Mouse (Mus musculus): ENCODE results near the gene Dohh. TPM values are rescaled to one million over a fixed set of nuclear protein-coding genes. Genes with fewer than 3 reads are reported as not detected.
A peak's percentile ranks its signal among the peaks of the same experiment; 100 is the strongest.

Dohh gene
- polyA plus RNA-seq, 1 experiment from 2014 or later: 61.4 TPM

DNA sequence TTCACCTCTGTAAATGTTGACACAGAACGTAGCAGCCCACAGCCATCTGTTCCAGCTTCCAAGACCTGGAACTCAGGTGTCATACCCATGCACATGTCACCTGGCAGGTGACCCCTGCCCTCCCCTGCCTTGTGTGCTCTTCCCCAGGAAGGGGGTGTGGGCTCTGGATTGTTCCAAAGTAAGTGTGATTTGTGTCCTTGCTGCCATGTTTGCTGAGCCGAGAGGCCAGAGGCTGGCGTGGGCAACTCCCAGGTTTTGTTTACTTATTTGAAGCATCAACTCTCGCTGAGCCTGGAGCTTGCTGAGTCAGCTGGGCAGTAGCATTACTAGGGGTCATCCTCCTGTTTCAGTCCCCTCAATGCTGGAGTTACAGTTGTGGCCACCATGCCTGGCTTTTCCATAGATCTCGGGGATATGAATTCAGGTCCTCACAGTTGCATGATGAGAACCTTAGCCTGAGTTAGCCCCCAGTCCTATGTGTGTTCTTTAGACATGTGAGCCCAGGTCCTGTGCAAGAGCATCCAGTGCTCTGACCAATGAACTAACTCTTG is 4.4 kb downstream of the Dohh start, which contains the start of gene Gm48552:
Gm48552 (plus strand) TSS at position 501 of the 551 bp plus-strand sequence.
- 84% methylated on average over 5 of the region's 5 CpGs for WGBS
- Histone ChIP-seq H3K9ac (ENCODE audit: low read depth, low read length) (0 out of 2 replicates have a peak within 1 kb of the TSS, but pooled peaks have one; percentile 5), H3K4me1 (ENCODE audit: control insufficient read depth, insufficient read depth, low read length) (peaks cover 19% of the 10 kb centered on the region), H3K36me3 (ENCODE audit: control insufficient read depth, insufficient read depth, low read length) (peaks cover 36% of the 10 kb centered on the region), H3K9me3 (ENCODE audit: control insufficient read depth, low read length) (no peaks in the 10 kb centered on the region), H3K4me3 (ENCODE audit: low read depth, low read length) (no peak within 1 kb of the TSS), H3K27ac (replicated peaks; ENCODE audit: low read depth, low read length) (no peak within 1 kb of the TSS), H3K27me3 (replicated peaks; ENCODE audit: control insufficient read depth, insufficient read depth, low read length) (no peaks in the 10 kb centered on the region), H3K4me2 (ENCODE audit: low read depth, low read length) (no peak within 1 kb of the TSS)
- DNase-seq (ENCODE audit: low spot score) (no peak), ATAC-seq (ENCODE audit: low read depth) (no peak)

DNA sequence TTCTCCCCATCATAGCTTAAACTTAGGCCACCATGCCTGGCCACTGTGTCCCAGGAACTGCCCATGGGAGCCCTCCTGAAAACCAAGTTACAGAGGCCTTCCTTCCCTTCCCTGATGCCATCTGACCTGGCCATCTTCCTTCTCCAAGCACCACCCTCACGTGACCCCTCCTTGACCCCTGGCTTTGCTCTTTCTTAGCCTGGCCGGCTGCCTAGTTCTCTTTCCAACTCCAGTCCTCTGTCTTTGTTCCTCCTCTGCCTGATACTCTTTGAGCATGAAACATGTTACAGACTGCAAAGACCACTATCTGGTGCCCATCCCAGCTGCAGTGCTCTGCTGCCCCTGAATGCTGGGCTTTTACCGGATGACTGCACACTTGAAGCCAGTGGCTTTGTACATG is 5.1 kb downstream of the Dohh start:
- peaks cover 24% of the 10 kb centered on the region for H3K4me1 ChIP-seq (ENCODE audit: control insufficient read depth, insufficient read depth, low read length)
- H3K9me3 ChIP-seq (ENCODE audit: control insufficient read depth, low read length): no peaks in the 10 kb centered on the region
- DNase-seq (ENCODE audit: low spot score): no peak
- no peak overlapping the region for H3K4me2 ChIP-seq (ENCODE audit: low read depth, low read length)
- H3K36me3 ChIP-seq (ENCODE audit: control insufficient read depth, insufficient read depth, low read length): peaks cover 36% of the 10 kb centered on the region
- H3K27ac ChIP-seq (replicated peaks; ENCODE audit: low read depth, low read length): no peak overlapping the region
- H3K4me3 ChIP-seq (ENCODE audit: low read depth, low read length): no peak overlapping the region
- 59% methylated on average over 3 of the region's 3 CpGs for WGBS
- H3K27me3 ChIP-seq (replicated peaks; ENCODE audit: control insufficient read depth, insufficient read depth, low read length): no peaks in the 10 kb centered on the region
- ATAC-seq (ENCODE audit: low read depth): no peak
- no peak overlapping the region for H3K9ac ChIP-seq (ENCODE audit: low read depth, low read length)

DNA sequence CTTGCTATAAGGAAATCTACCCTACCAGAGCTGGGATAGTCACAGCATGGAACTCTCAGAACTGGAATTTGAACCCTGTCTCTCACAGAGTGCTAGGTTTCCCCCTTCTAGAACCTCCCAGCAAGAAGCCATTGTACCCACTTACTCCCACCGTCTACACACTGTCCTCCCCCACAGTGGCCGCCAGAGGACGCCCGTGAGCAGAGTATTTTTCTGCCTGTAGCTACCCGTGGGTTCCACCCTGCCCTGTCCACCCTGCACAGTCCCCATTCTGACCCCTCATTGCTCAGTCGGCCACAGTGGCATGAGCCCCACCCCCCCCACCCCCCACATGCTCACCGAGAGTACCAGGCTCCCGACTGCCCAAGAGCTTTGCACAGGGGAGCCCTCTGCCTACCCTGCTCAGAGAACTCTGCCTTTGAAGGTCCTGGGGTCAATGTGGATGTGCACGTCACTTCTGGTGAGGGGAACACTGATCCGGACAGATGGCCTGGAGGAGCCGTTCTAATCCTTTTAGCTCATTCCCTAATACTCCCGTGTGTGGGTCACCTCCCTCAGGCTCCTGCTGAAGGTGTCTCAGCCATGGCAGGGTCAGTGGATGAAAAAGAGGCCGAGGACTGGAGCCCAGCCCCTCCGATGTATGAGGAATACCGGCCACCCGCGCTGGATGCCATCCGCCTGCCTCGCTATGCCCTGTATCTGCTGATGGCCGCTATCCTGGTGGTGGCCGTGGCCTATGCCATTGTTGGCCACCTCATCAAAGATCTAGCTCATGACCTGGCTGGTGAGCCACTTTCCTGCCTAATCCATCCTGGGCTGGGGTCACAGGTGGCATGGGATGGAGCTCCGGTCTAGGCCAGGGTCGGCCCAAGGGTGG is 5.8 kb downstream of the Dohh start:
- ATAC-seq (ENCODE audit: low read depth): peak; percentile 62
- no peak overlapping the region for H3K9ac ChIP-seq (ENCODE audit: low read depth, low read length)
- H3K36me3 ChIP-seq (ENCODE audit: control insufficient read depth, insufficient read depth, low read length): peaks cover 36% of the 10 kb centered on the region

DNA sequence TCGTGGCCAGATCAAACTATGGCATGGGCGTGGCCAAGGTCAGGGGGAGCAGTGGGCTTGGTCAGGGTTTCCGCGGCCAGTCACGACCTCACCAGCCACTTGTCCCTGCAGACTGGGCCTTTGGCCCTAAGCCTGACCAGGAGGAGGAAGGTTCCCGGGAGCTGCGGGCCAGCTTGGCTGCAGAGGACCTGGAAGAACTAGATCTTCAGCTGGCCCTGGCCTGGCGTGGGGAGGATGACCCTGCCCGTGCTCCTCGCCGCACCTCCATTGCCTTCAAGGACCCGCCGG is 6.4 kb downstream of the Dohh start:
- DNase-seq (ENCODE audit: low spot score) (no peak), ATAC-seq (ENCODE audit: low read depth) (no peak)
- no peak overlapping the region for H3K4me2 ChIP-seq (ENCODE audit: low read depth, low read length)
- peaks cover 17% of the 10 kb centered on the region for H3K4me1 ChIP-seq (ENCODE audit: control insufficient read depth, insufficient read depth, low read length)
- WGBS: 89% methylated on average over 9 of the region's 13 CpGs
- H3K9me3 ChIP-seq (ENCODE audit: control insufficient read depth, low read length): no peaks in the 10 kb centered on the region
- H3K36me3 ChIP-seq (ENCODE audit: control insufficient read depth, insufficient read depth, low read length): peaks cover 36% of the 10 kb centered on the region
- no peak overlapping the region for H3K27ac ChIP-seq (replicated peaks; ENCODE audit: low read depth, low read length)
- H3K4me3 ChIP-seq (ENCODE audit: low read depth, low read length): no peak overlapping the region
- no peaks in the 10 kb centered on the region for H3K27me3 ChIP-seq (replicated peaks; ENCODE audit: control insufficient read depth, insufficient read depth, low read length)
- no peak overlapping the region for H3K9ac ChIP-seq (ENCODE audit: low read depth, low read length)

More for the DNA sequence above, 5.8 kb downstream of the Dohh start:
- Histone ChIP-seq H3K9me3 (ENCODE audit: control insufficient read depth, low read length) (no peaks in the 10 kb centered on the region), H3K4me3 (ENCODE audit: low read depth, low read length) (no peak overlapping the region), H3K4me1 (ENCODE audit: control insufficient read depth, insufficient read depth, low read length) (peaks cover 22% of the 10 kb centered on the region), H3K27ac (replicated peaks; ENCODE audit: low read depth, low read length) (no peak overlapping the region), H3K27me3 (replicated peaks; ENCODE audit: control insufficient read depth, insufficient read depth, low read length) (no peaks in the 10 kb centered on the region), H3K4me2 (ENCODE audit: low read depth, low read length) (no peak overlapping the region)
- whole genome bisulfite sequencing: 57% methylated on average over 22 of the region's 23 CpGs
- DNase-seq (ENCODE audit: low spot score): no peak

DNA sequence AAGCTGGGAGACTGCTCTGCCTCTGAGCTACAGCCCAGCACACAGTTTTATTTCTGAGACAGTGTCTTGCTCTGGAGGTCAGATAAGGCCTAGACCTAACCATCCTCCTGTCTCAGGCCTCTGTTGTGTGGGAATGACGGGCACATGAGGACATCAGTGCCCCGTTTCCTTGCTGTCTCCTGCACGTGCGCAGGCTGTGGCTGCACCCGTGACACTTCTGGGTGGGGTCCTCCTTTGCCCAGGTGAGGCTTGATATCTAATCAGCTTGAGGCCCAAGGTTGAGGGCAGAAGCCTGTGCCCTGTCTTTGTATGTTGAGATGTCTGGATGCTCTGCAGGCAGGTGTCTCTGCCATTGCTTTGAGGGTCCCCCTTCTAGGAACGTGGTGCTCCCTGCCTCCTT is 8.0 kb downstream of the Dohh start:
- H3K9me3 ChIP-seq (ENCODE audit: control insufficient read depth, low read length): no peaks in the 10 kb centered on the region
- H3K27ac ChIP-seq (replicated peaks; ENCODE audit: low read depth, low read length): no peak overlapping the region
- peaks cover 31% of the 10 kb centered on the region for H3K36me3 ChIP-seq (ENCODE audit: control insufficient read depth, insufficient read depth, low read length)
- DNase-seq (ENCODE audit: low spot score): no peak
- no peak overlapping the region for H3K4me2 ChIP-seq (ENCODE audit: low read depth, low read length)
- no peak overlapping the region for H3K4me3 ChIP-seq (ENCODE audit: low read depth, low read length)
- WGBS: 87% methylated on average over 6 of the region's 6 CpGs
- H3K9ac ChIP-seq (ENCODE audit: low read depth, low read length): no peak overlapping the region
- H3K27me3 ChIP-seq (replicated peaks; ENCODE audit: control insufficient read depth, insufficient read depth, low read length): no peaks in the 10 kb centered on the region
- no peak for ATAC-seq (ENCODE audit: low read depth)
- peaks cover 14% of the 10 kb centered on the region for H3K4me1 ChIP-seq (ENCODE audit: control insufficient read depth, insufficient read depth, low read length)

DNA sequence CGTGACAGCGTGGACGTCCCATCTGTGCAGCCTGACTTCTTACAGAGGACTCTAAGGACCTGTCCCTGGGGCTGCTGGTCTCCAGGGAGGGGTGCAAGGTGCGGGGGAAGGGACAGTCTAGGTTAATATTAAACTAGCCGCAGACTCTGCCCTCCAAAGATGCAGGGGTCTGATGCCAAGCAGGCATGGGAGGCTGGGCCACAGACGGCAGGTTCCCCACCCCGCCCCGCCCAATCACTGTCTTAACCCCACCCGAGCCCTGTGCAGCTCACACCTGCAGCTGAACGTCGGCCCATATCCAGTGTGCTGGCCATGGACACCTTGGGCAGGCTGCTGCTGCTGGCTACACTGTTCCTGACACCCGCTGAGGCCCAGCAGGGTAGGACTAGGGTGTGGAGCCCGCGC is 8.6 kb downstream of the Dohh start, which contains the start of gene Smim24:
Smim24 (plus strand) TSS at position 271 of the 405 bp plus-strand sequence.
- Histone ChIP-seq H3K4me3 (ENCODE audit: low read depth, low read length) (peak within 1 kb of the TSS; percentile 31), H3K9me3 (ENCODE audit: control insufficient read depth, low read length) (no peaks in the 10 kb centered on the region), H3K36me3 (ENCODE audit: control insufficient read depth, insufficient read depth, low read length) (peaks cover 30% of the 10 kb centered on the region), H3K27ac (replicated peaks; ENCODE audit: low read depth, low read length) (peak within 1 kb of the TSS; percentile 58), H3K27me3 (replicated peaks; ENCODE audit: control insufficient read depth, insufficient read depth, low read length) (no peaks in the 10 kb centered on the region), H3K4me1 (ENCODE audit: control insufficient read depth, insufficient read depth, low read length) (peaks cover 14% of the 10 kb centered on the region), H3K9ac (ENCODE audit: low read depth, low read length) (peak within 1 kb of the TSS; percentile 59), H3K4me2 (ENCODE audit: low read depth, low read length) (peak within 1 kb of the TSS; percentile 61)
- DNase-seq (ENCODE audit: low spot score): no peak
- 69% methylated on average over 8 of the region's 14 CpGs for WGBS
- no peak for ATAC-seq (ENCODE audit: low read depth)

DNA sequence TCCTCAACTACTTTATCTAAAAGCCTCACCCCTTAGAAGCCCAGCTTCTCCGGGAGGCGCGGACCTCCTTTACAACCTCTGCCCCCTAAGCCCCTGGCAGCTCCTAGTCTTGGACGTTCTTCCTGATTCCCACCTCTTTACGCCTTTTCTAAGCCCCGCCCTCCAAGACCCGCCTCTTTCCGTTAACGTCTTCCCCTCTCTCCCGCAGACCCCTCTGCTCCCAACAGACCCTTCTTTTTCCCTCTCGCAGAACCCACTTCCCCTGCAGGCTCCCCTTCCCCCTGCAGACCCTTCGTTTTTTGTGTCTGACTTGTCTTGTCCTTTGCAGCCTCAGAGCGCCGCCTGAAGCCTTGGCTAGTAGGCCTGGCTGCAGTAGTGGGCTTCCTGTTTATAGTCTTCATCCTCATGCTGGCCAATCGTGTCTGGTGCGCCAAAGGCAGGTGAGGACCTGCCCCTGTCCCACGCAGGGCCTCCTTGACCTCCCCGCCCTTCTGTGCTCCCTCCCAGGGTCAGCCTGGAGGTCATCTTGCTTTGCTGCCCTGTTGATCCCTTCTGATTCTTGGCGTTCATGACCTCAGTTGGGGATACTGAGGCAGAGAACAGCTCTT is 9.3 kb downstream of the Dohh start:
- H3K9ac ChIP-seq (ENCODE audit: low read depth, low read length): peak overlapping the region; percentile 59
- no peaks in the 10 kb centered on the region for H3K27me3 ChIP-seq (replicated peaks; ENCODE audit: control insufficient read depth, insufficient read depth, low read length)
- ATAC-seq (ENCODE audit: low read depth) (no peak), DNase-seq (ENCODE audit: low spot score) (no peak)
- H3K36me3 ChIP-seq (ENCODE audit: control insufficient read depth, insufficient read depth, low read length): peaks cover 30% of the 10 kb centered on the region
- peak overlapping the region; percentile 58 for H3K27ac ChIP-seq (replicated peaks; ENCODE audit: low read depth, low read length)
- H3K4me2 ChIP-seq (ENCODE audit: low read depth, low read length): peak overlapping the region; percentile 61
- H3K4me3 ChIP-seq (ENCODE audit: low read depth, low read length): peak overlapping the region; percentile 31
- 3% methylated on average over 19 of the region's 19 CpGs for WGBS
- H3K9me3 ChIP-seq (ENCODE audit: control insufficient read depth, low read length): no peaks in the 10 kb centered on the region
- H3K4me1 ChIP-seq (ENCODE audit: control insufficient read depth, insufficient read depth, low read length): peaks cover 14% of the 10 kb centered on the region

DNA sequence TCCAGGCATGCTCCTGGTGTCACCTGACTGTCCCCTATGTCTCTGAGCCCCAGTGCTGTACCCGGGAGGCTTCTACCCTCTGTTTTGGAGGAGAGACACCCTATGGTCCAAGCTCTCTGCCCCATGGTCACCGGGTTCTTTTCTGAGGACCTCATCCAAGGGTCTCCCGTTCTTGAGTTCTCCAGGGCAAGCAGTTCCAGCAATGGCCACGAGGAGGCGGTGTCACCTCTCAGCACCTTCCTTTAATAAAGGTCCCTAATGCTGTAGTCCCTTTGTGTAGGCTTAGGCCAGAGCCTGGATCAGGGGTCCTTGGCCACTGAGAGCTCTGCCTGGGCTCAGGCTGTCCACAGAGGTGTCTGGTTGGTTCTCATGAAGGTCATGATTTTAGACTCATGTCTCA is 10.9 kb downstream of the Dohh start:
- no peak for ATAC-seq (ENCODE audit: low read depth)
- WGBS: 12% methylated on average over 5 of the region's 5 CpGs

More for the DNA sequence above, 10.9 kb downstream of the Dohh start:
- Histone ChIP-seq H3K4me3 (ENCODE audit: low read depth, low read length) (no peak overlapping the region), H3K4me2 (ENCODE audit: low read depth, low read length) (no peak overlapping the region), H3K9ac (ENCODE audit: low read depth, low read length) (no peak overlapping the region), H3K9me3 (ENCODE audit: control insufficient read depth, low read length) (no peaks in the 10 kb centered on the region), H3K27me3 (replicated peaks; ENCODE audit: control insufficient read depth, insufficient read depth, low read length) (no peaks in the 10 kb centered on the region), H3K36me3 (ENCODE audit: control insufficient read depth, insufficient read depth, low read length) (peaks cover 36% of the 10 kb centered on the region), H3K4me1 (ENCODE audit: control insufficient read depth, insufficient read depth, low read length) (peaks cover 14% of the 10 kb centered on the region), H3K27ac (replicated peaks; ENCODE audit: low read depth, low read length) (no peak overlapping the region)
- peak; percentile 48 for DNase-seq (ENCODE audit: low spot score)

All from embryonic facial prominence, embryonic 14.5 days (tissue).